Mouse (Mus musculus): Measurements from ENCODE around the gene Gbx1. TPM values are rescaled to one million over a fixed set of nuclear protein-coding genes. Genes with fewer than 3 reads are reported as not detected.

The Gbx1 gene
- total and polyA plus RNA-seq, 2 experiments from 2014 or later = 1.3 to 4.8 TPM

DNA sequence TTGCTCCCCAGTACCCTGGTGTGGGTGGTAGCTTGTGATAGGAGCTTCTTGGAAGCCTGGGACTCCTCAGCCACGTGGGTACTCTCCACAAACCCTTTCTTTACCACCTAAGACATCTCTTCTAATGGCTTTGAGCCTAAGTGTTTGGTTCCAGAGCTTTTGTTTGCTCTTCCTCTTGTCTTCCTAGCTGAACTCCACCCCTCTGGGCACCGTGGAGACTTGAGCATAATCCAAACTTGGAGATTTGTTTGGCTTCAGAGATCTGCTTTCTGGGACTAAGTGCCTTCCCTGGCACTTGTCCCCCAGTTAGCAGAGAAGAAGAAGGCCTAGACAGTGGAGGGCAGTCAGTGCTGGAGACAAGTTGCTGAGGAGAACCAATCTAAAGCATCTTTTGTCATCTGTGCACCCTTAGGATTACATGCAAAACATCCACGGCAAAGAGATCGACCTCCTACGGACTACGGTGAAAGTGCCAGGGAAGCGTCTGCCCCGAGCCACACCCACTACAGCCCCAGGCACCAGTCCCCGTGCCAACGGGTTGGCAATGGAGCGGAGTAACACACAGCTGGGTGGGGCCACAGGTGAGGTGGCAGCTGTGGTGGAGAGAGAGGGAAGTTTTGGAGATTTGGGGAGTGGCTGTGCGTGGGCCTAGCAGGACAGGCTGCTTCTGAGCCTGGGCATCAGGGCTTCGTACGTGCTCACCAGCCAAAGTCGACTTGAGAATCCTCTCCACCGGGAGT, 34.3 kb downstream of the Gbx1 start:
- DNase-seq (no peak), ATAC-seq (no peak)
- Histone ChIP-seq H3K4me2 (ENCODE audit: low read depth) (no peak overlapping the region), H3K4me1 (ENCODE audit: insufficient read depth) (peaks cover 6% of the 10 kb centered on the region; the same call in 1 of the 2 replicates), H3K36me3 (ENCODE audit: insufficient read depth) (peaks cover 65% of the 10 kb centered on the region), H3K27me3 (ENCODE audit: insufficient read depth, low read length) (no peaks in the 10 kb centered on the region; the same call in 1 of the 2 replicates), H3K9me3 (ENCODE audit: low read length) (no peaks in the 10 kb centered on the region), H3K9ac (no peak overlapping the region), H3K27ac (ENCODE audit: low read depth, low read length) (no peak overlapping the region), H3K4me3 (ENCODE audit: low read depth, low read length) (no peak overlapping the region)
- 82% methylated on average over 16 of the region's 16 CpGs for WGBS
- TF ChIP-seq CTCF (IDR thresholded peaks at IDR 0.05; ENCODE audit: low read depth) = no peak

DNA sequence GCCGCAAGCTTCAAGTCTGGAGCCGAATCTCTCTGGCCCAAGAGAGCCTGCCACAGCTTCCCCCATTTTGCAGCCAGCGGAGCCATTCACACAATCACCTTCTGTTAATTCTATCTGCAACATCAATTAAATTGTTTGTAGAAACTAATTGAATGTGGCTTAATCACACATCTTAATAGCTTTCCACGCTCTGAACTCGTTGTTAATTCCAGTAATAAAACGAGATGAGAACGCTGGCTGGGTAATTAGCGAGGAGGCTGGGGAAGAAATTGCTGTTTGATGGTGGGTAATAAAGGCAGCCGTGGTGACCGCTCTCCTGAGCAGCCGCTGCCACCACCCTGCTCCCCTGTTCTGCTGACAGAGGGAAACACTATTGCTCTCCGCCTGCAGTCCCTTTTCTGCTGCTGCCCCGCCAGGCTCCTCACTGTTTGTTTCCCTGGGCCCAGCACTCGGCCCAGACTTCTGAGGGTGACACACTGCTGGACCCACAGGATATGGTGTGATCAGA, 36.5 kb downstream of the Gbx1 start:
- Histone ChIP-seq H3K4me2 (ENCODE audit: low read depth) (no peak overlapping the region), H3K27me3 (ENCODE audit: insufficient read depth, low read length) (no peaks in the 10 kb centered on the region; the same call in 1 of the 2 replicates), H3K9me3 (ENCODE audit: low read length) (no peaks in the 10 kb centered on the region), H3K27ac (ENCODE audit: low read depth, low read length) (no peak overlapping the region), H3K36me3 (ENCODE audit: insufficient read depth) (peaks cover 65% of the 10 kb centered on the region), H3K4me3 (ENCODE audit: low read depth, low read length) (no peak overlapping the region), H3K4me1 (ENCODE audit: insufficient read depth) (0 out of 2 replicates have a peak, but pooled peaks cover under 1% of the 10 kb centered on the region), H3K9ac (no peak overlapping the region)
- ATAC-seq = no peak
- WGBS = 37% methylated on average over 14 of the region's 14 CpGs
- no peak for TF ChIP-seq CTCF (IDR thresholded peaks at IDR 0.05; ENCODE audit: low read depth)
- no peak for DNase-seq

DNA sequence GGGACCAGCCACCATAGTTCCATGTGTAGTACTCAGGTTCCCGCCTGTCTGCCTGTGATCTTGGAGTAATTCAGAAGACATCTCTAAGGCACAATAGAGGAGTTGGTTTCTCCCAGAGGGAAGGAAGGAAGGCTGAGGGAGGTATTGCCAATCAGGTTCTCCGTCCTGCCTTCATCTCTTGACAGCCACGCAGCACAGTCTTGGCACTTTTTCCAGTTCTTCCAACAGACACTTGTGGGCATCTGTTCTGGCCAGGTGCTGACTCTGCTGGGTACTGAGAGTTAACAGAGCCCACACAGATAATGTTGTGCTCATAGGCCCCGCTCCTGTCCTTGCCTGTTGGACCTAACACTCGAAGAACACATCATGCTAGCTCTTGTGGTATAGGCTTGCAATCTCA, 40.3 kb downstream of the Gbx1 start:
- Histone ChIP-seq H3K4me3 (ENCODE audit: low read depth, low read length) (no peak overlapping the region), H3K27ac (ENCODE audit: low read depth, low read length) (no peak overlapping the region)
- no peak for TF ChIP-seq CTCF (IDR thresholded peaks at IDR 0.05; ENCODE audit: low read depth)

DNA sequence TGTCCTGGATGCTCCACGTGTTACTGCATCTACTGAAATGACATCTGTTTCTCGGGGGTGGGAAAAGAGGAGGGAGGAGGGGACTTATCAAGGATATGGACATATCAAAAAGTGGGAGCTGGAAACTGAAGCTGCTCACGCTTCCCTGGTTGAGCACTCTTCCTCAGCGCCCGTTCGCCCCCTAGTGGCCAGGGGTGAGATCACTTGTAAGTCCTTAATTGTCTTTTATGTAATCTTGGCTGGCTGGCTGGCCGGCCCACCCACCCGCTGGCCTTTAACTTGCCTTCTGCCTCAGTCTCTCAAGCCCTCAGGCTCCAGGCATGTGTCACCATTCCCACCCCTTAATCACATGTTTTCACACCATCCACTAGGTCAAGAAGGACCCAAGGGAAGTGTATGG, 40.9 kb downstream of the Gbx1 start:
- TF ChIP-seq CTCF (IDR thresholded peaks at IDR 0.05; ENCODE audit: low read depth) = peak; percentile 92
- WGBS = 3% methylated on average over 8 of the region's 8 CpGs
- Histone ChIP-seq H3K4me3 (ENCODE audit: low read depth, low read length) (no peak overlapping the region), H3K4me2 (ENCODE audit: low read depth) (no peak overlapping the region), H3K27me3 (ENCODE audit: insufficient read depth, low read length) (no peaks in the 10 kb centered on the region; the same call in 1 of the 2 replicates), H3K9me3 (ENCODE audit: low read length) (no peaks in the 10 kb centered on the region), H3K36me3 (ENCODE audit: insufficient read depth) (peaks cover 60% of the 10 kb centered on the region), H3K4me1 (ENCODE audit: insufficient read depth) (peaks cover 7% of the 10 kb centered on the region; the same call in 1 of the 2 replicates), H3K27ac (ENCODE audit: low read depth, low read length) (no peak overlapping the region), H3K9ac (no peak overlapping the region)
- DNase-seq = peak; percentile 91
- peak; percentile 30 for ATAC-seq

More for the DNA sequence above, 40.3 kb downstream of the Gbx1 start:
- no peaks in the 10 kb centered on the region; the same call in 1 of the 2 replicates for H3K27me3 ChIP-seq (ENCODE audit: insufficient read depth, low read length)
- H3K4me2 ChIP-seq (ENCODE audit: low read depth) = no peak overlapping the region
- peaks cover 7% of the 10 kb centered on the region; the same call in 1 of the 2 replicates for H3K4me1 ChIP-seq (ENCODE audit: insufficient read depth)
- H3K36me3 ChIP-seq (ENCODE audit: insufficient read depth) = peaks cover 62% of the 10 kb centered on the region
- no peak for ATAC-seq
- DNase-seq = no peak
- no peak overlapping the region for H3K9ac ChIP-seq
- no peaks in the 10 kb centered on the region for H3K9me3 ChIP-seq (ENCODE audit: low read length)
- 94% methylated on average over 5 of the region's 5 CpGs for WGBS

DNA sequence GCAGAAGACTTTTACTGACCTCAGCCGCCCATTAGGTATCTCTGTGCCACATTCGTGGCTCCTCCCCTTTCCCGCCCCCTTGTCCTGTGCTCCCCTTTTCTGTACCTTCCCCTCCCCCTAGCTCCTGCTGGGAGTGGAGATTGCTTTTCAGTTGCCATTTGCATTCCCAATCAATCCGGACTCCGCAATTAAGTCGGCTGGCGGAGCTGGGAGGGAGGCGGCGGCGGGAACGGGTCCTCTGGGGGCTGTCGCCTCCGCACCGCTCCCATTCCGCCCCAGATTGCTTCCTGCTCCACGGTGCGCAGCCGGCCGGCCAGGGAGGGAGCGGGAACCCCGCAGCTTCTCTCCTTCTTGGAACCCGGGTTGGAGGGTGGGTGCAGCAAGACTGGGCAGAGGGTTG, 42.0 kb downstream of the Gbx1 start:
- no peak for TF ChIP-seq CTCF (IDR thresholded peaks at IDR 0.05; ENCODE audit: low read depth)
- ATAC-seq (no peak), DNase-seq (no peak)
- Histone ChIP-seq H3K4me1 (ENCODE audit: insufficient read depth) (peaks cover 7% of the 10 kb centered on the region; the same call in 1 of the 2 replicates), H3K9ac (no peak overlapping the region), H3K4me3 (ENCODE audit: low read depth, low read length) (no peak overlapping the region), H3K4me2 (ENCODE audit: low read depth) (peak overlapping the region; percentile 31), H3K27ac (ENCODE audit: low read depth, low read length) (no peak overlapping the region), H3K36me3 (ENCODE audit: insufficient read depth) (peaks cover 60% of the 10 kb centered on the region), H3K27me3 (ENCODE audit: insufficient read depth, low read length) (no peaks in the 10 kb centered on the region; the same call in 1 of the 2 replicates), H3K9me3 (ENCODE audit: low read length) (no peaks in the 10 kb centered on the region)
- WGBS = 20% methylated on average over 22 of the region's 22 CpGs

DNA sequence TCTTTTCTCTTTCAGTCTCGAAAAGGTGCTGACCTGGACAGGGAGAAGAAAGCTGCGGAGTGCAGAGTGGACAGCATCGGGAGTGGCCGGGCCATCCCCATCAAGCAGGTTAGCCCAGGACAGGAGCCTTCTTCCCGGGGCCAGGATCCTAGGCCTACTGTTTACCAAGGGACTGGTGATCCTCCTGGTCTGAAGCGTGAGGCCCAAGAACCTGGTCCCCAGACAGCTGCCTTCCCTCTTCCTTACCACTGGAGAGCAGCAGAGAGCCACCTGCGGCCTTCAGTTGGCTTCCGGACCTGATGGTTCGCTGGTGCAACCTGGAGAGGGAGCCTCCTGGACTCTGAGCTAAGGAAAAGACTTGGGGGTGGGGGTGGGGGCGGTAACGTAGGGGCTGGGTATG, 43.7 kb downstream of the Gbx1 start:
- WGBS = 20% methylated on average over 11 of the region's 11 CpGs
- H3K36me3 ChIP-seq (ENCODE audit: insufficient read depth) = peaks cover 61% of the 10 kb centered on the region

More for the DNA sequence above, 43.7 kb downstream of the Gbx1 start:
- peak; percentile 59 for ATAC-seq
- DNase-seq = peak; percentile 83
- Histone ChIP-seq H3K27me3 (ENCODE audit: insufficient read depth, low read length) (no peaks in the 10 kb centered on the region), H3K4me3 (ENCODE audit: low read depth, low read length) (no peak overlapping the region), H3K27ac (ENCODE audit: low read depth, low read length) (no peak overlapping the region), H3K4me1 (ENCODE audit: insufficient read depth) (peaks cover 7% of the 10 kb centered on the region; the same call in 1 of the 2 replicates), H3K9me3 (ENCODE audit: low read length) (no peaks in the 10 kb centered on the region), H3K4me2 (ENCODE audit: low read depth) (no peak overlapping the region), H3K9ac (no peak overlapping the region)
- TF ChIP-seq CTCF (IDR thresholded peaks at IDR 0.05; ENCODE audit: low read depth) = peak; percentile 90

Data from forebrain, postnatal 0 days (tissue).